Mouse (Mus musculus): ENCODE data around the gene Nkx2-2.

Nkx2-2 gene

GRCm38 (mm10) chr2:147193271-147194255 is at the start of gene Nkx2-2:
Gene Nkx2-2, minus strand, starts transcription at chr2:147194243.
- no peak for DNase-seq

GRCm38 (mm10) chr2:147235707-147236290 is 41.8 kb upstream of the Nkx2-2 start:
- DNase-seq, result no peak

GRCm38 (mm10) chr2:147231175-147231574 is 37.1 kb upstream of the Nkx2-2 start:
- DNase-seq, result no peak

- DNase-seq, result no peak
Observed at GRCm38 (mm10) chr2:147205076-147205615, 11.1 kb upstream of the Nkx2-2 start.

- no peak for DNase-seq
Observed at GRCm38 (mm10) chr2:147194711-147195615, 920 bp upstream of the Nkx2-2 start.

GRCm38 (mm10) chr2:147192731-147193130 is 1.3 kb downstream of the Nkx2-2 start:
- DNase-seq, result no peak

GRCm38 (mm10) chr2:147190316-147191021 is 3.6 kb downstream of the Nkx2-2 start:
- no peak for DNase-seq

GRCm38 (mm10) chr2:147189546-147190315 is 4.3 kb downstream of the Nkx2-2 start:
- no peak for DNase-seq

- no peak for DNase-seq
Observed at GRCm38 (mm10) chr2:147188871-147189545, 5.0 kb downstream of the Nkx2-2 start.

GRCm38 (mm10) chr2:147188074-147188700 is 5.9 kb downstream of the Nkx2-2 start:
- DNase-seq, result no peak

- no peak for DNase-seq
Observed at GRCm38 (mm10) chr2:147187061-147187870, 6.8 kb downstream of the Nkx2-2 start.

GRCm38 (mm10) chr2:147186261-147186681 is 7.8 kb downstream of the Nkx2-2 start:
- DNase-seq, result no peak

GRCm38 (mm10) chr2:147185561-147185960 is 8.5 kb downstream of the Nkx2-2 start:
- no peak for DNase-seq

GRCm38 (mm10) chr2:147184071-147184990 is 9.7 kb downstream of the Nkx2-2 start:
- DNase-seq, result no peak

- DNase-seq, result no peak
Observed at GRCm38 (mm10) chr2:147183521-147183920, 10.5 kb downstream of the Nkx2-2 start.

GRCm38 (mm10) chr2:147182709-147183260 is 11.3 kb downstream of the Nkx2-2 start:
- no peak for DNase-seq

GRCm38 (mm10) chr2:147181926-147182708 is 11.9 kb downstream of the Nkx2-2 start:
- DNase-seq, result no peak

All from cerebellum, adult 11 months (tissue).